Mouse (Mus musculus) midbrain, postnatal 0 days (tissue): Measurements from ENCODE around the gene Dock6. TPM values are rescaled to one million over a fixed set of nuclear protein-coding genes. Genes with fewer than 3 reads are reported as not detected.
"Not testable (repeated sequence)": the region's sequence is repeated elsewhere in the genome, so short reads cannot be mapped to it uniquely, and the experiment has no call there.

Source experiments
- ATAC-seq: fragments of 200-750 bp; cut with Nextera tagmentation; 2 replicates; pipeline ENCODE4 v1.8.0; 2017; ENCODE audit warnings: moderate number of reproducible peaks, mild to moderate bottlenecking, moderate TSS enrichment, moderate library complexity; ENCODE audit not compliant: low FRiP score
- DNase-seq: peaks from one replicate; pipeline ENCODE4 v3.0.0-alpha.2; 2015; ENCODE audit warnings: low spot score
- H3K27ac ChIP-seq: fragments of 300-500 bp; sonication (generic); 2 replicates; pipeline ENCODE4 v1.5.1; 2014; ENCODE audit warnings: low read depth, mild to moderate bottlenecking, low read length, mixed read lengths
- H3K27me3 ChIP-seq: fragments of 300-500 bp; sonication (generic); 2 replicates; pipeline ENCODE4 v1.6.1; 2014; ENCODE audit warnings: low read length, control low read depth, mixed read lengths; ENCODE audit not compliant: insufficient read depth
- H3K36me3 ChIP-seq: fragments of 300-500 bp; sonication (generic); 2 replicates; pipeline ENCODE4 v1.6.1; 2014; ENCODE audit warnings: low read length, control low read depth, mixed read lengths; ENCODE audit not compliant: insufficient read depth
- H3K4me1 ChIP-seq: fragments of 300-500 bp; sonication (generic); 2 replicates; pipeline ENCODE4 v1.6.1; 2014; ENCODE audit warnings: mild to moderate bottlenecking, control low read depth, antibody characterized with exemption, low read length, mixed read lengths; ENCODE audit not compliant: insufficient read depth
- H3K4me2 ChIP-seq: fragments of 300-500 bp; sonication (generic); 2 replicates; pipeline ENCODE4 v1.6.1; 2014; ENCODE audit warnings: low read depth, mild to moderate bottlenecking, low read length, mixed read lengths; ENCODE audit not compliant: poor library complexity, severe bottlenecking
- H3K4me3 ChIP-seq: fragments of 300-500 bp; sonication (generic); 2 replicates; pipeline ENCODE4 v1.5.1; 2014; ENCODE audit warnings: low read depth, mild to moderate bottlenecking, low read length, moderate library complexity
- H3K9ac ChIP-seq: fragments of 300-500 bp; sonication (generic); replicated peaks from 2 replicates; pipeline ENCODE4 v1.6.1; 2014; ENCODE audit warnings: mild to moderate bottlenecking, low read length, moderate library complexity, mixed read lengths; ENCODE audit not compliant: poor library complexity, severe bottlenecking
- H3K9me3 ChIP-seq: fragments of 300-500 bp; sonication (generic); 2 replicates; pipeline ENCODE4 v1.6.1; 2016; ENCODE audit warnings: low read length, control low read depth
- CTCF ChIP-seq: IDR thresholded peaks from 2 replicates; pipeline ENCODE4 v1.5.1; 2016; ENCODE audit warnings: antibody characterized with exemption, mild to moderate bottlenecking
- WGBS: fragments of 180-500 bp; shearing (Covaris S2); extraction: QIAGEN DNeasy Blood & Tissue Kit; methylation state at CpG from one replicate; pipeline ENCODE4 v1.1.7; 2014; 5-methylcytosine and 5-hydroxymethylcytosine counted together
- polyA plus RNA-seq: library from polyadenylated mRNA; unstranded; fragments of >200 nt; fragmentation: Nextera tagmentation; extraction: Ambion mirVana; gene quantifications from 2 replicates; pipeline ENCODE4 v1.2.1, GENCODE M21; 2015
- total RNA-seq: library from RNA; depleted of rRNA; stranded (reverse); fragments of >200 nt; gene quantifications from 2 replicates; pipeline ENCODE4 v1.2.3, GENCODE M21; 2014

Dock6 gene
- total and polyA plus RNA-seq, 2 experiments from 2014 or later, result 11.3 to 18.0 TPM

GRCm38 (mm10) chr9:21870879-21871524, 18.6 kb upstream of the Dock6 start:
- 9% methylated on average over 20 of the region's 20 CpGs for WGBS
- peak; percentile 87 for TF ChIP-seq CTCF
- Histone ChIP-seq H3K27me3 (no peaks in the 10 kb centered on the region), H3K4me1 (no peaks in the 10 kb centered on the region), H3K27ac (no peak overlapping the region), H3K9ac (no peak overlapping the region; the same call in 1 of the 2 replicates), H3K36me3 (no peaks in the 10 kb centered on the region), H3K9me3 (no peaks in the 10 kb centered on the region), H3K4me3 (peak overlapping the region; percentile 19; the same call in 1 of the 2 replicates), H3K4me2 (peak overlapping the region; percentile 41)
- ATAC-seq, result peak; percentile 69; the same call in 1 of the 2 replicates
- DNase-seq, result peak; percentile 71

GRCm38 (mm10) chr9:21869290-21869689, 16.9 kb upstream of the Dock6 start:
- not testable (repeated sequence) for H3K4me3 ChIP-seq, H3K27me3 ChIP-seq, DNase-seq, H3K4me2 ChIP-seq, ATAC-seq, H3K4me1 ChIP-seq, H3K27ac ChIP-seq, H3K9me3 ChIP-seq, H3K36me3 ChIP-seq, H3K9ac ChIP-seq
- TF ChIP-seq CTCF, result peak; percentile 57
- WGBS, result 51% methylated on average over 7 of the region's 7 CpGs

GRCm38 (mm10) chr9:21867726-21868125, 15.3 kb upstream of the Dock6 start:
- Histone ChIP-seq H3K9ac (no peak overlapping the region), H3K27ac (no peak overlapping the region), H3K27me3 (no peaks in the 10 kb centered on the region), H3K9me3 (no peaks in the 10 kb centered on the region), H3K36me3 (no peaks in the 10 kb centered on the region), H3K4me1 (no peaks in the 10 kb centered on the region), H3K4me3 (no peak overlapping the region), H3K4me2 (no peak overlapping the region)
- 81% methylated on average over 3 of the region's 3 CpGs for WGBS
- TF ChIP-seq CTCF, result no peak
- ATAC-seq, result no peak
- no peak for DNase-seq

GRCm38 (mm10) chr9:21866641-21867040, 14.2 kb upstream of the Dock6 start:
- ATAC-seq (no peak), DNase-seq (no peak)
- Histone ChIP-seq H3K9me3 (no peaks in the 10 kb centered on the region), H3K27ac (no peak overlapping the region; the same call in 1 of the 2 replicates), H3K4me3 (no peak overlapping the region), H3K9ac (no peak overlapping the region), H3K36me3 (no peaks in the 10 kb centered on the region), H3K4me2 (no peak overlapping the region), H3K4me1 (no peaks in the 10 kb centered on the region), H3K27me3 (no peaks in the 10 kb centered on the region)
- TF ChIP-seq CTCF, result no peak
- 52% methylated on average over 2 of the region's 2 CpGs for WGBS

GRCm38 (mm10) chr9:21865673-21866398, 13.4 kb upstream of the Dock6 start:
- no peak overlapping the region; the same call in 1 of the 2 replicates for H3K9ac ChIP-seq
- H3K27me3 ChIP-seq, result no peaks in the 10 kb centered on the region
- H3K4me1 ChIP-seq, result no peaks in the 10 kb centered on the region
- H3K9me3 ChIP-seq, result no peaks in the 10 kb centered on the region
- no peak overlapping the region for H3K4me2 ChIP-seq
- ATAC-seq (no peak), DNase-seq (no peak)
- no peaks in the 10 kb centered on the region for H3K36me3 ChIP-seq
- TF ChIP-seq CTCF, result no peak
- no peak overlapping the region; the same call in 1 of the 2 replicates for H3K27ac ChIP-seq
- no peak overlapping the region for H3K4me3 ChIP-seq
- 79% methylated on average over 5 of the region's 5 CpGs for WGBS

GRCm38 (mm10) chr9:21862181-21862580, 9.7 kb upstream of the Dock6 start:
- ATAC-seq (no peak), DNase-seq (no peak)
- TF ChIP-seq CTCF, result no peak
- H3K4me2 ChIP-seq, result no peak overlapping the region
- no peak overlapping the region for H3K9ac ChIP-seq
- no peaks in the 10 kb centered on the region for H3K9me3 ChIP-seq
- no peaks in the 10 kb centered on the region for H3K36me3 ChIP-seq
- H3K4me3 ChIP-seq, result no peak overlapping the region
- no peaks in the 10 kb centered on the region for H3K4me1 ChIP-seq
- no peak overlapping the region for H3K27ac ChIP-seq
- WGBS, result 76% methylated on average over 1 of the region's 1 CpGs
- H3K27me3 ChIP-seq, result no peaks in the 10 kb centered on the region

GRCm38 (mm10) chr9:21860349-21860748, 7.9 kb upstream of the Dock6 start:
- not testable (repeated sequence) for H3K4me1 ChIP-seq, H3K4me3 ChIP-seq, H3K36me3 ChIP-seq, DNase-seq, H3K4me2 ChIP-seq, H3K27ac ChIP-seq, H3K9ac ChIP-seq, H3K27me3 ChIP-seq, ATAC-seq, H3K9me3 ChIP-seq
- 57% methylated on average over 6 of the region's 6 CpGs for WGBS
